Mouse (Mus musculus): ENCODE results near the gene Thbs1. TPM values are rescaled to one million over a fixed set of nuclear protein-coding genes. Genes with fewer than 3 reads are reported as not detected.

The Thbs1 gene
- total and polyA plus RNA-seq, 2 experiments from 2014 or later, result 3.0 to 12.2 TPM

DNA sequence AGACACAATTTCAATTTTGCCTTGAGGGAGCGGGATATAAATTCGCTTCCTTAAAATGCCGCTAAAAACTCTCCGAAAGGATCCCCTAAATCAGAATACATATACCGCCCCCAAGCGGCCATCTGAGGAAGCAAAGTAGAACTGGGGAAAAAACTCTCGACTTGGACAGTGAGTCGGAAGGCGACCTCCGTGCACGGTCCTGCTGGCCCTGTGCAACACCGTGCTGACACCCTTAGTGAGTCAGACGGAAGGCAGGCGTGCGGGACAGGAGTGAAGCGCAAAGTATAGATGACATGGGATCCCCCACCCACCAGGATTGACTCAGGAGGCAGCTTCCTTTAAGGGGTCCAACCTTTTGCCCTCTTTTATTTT, 574 bp upstream of the Thbs1 start:
- H3K4me2 ChIP-seq (ENCODE audit: low read depth, low read length, poor library complexity, severe bottlenecking), result peak overlapping the region; percentile 96
- peak overlapping the region; percentile 52 for H3K4me3 ChIP-seq (ENCODE audit: low read depth, low read length)
- no peaks in the 10 kb centered on the region for H3K9me3 ChIP-seq (ENCODE audit: low read length)
- no peaks in the 10 kb centered on the region for H3K36me3 ChIP-seq (ENCODE audit: insufficient read depth, low read length)
- H3K4me1 ChIP-seq (ENCODE audit: insufficient read depth, low read length), result peaks cover 11% of the 10 kb centered on the region; the same call in 1 of the 2 replicates
- DNase-seq (ENCODE audit: low spot score) (peak; percentile 93), ATAC-seq (ENCODE audit: low FRiP score) (peak; percentile 57; the same call in 1 of the 2 replicates)
- 0% methylated on average over 16 of the region's 16 CpGs for WGBS
- H3K27ac ChIP-seq (ENCODE audit: low read depth, low read length), result no peak overlapping the region
- H3K9ac ChIP-seq (replicated peaks; ENCODE audit: low read length, poor library complexity, severe bottlenecking), result peak overlapping the region; percentile 52
- peak; percentile 89 for TF ChIP-seq CTCF (IDR thresholded peaks at IDR 0.05)
- H3K27me3 ChIP-seq (ENCODE audit: insufficient read depth, low read length), result no peaks in the 10 kb centered on the region

DNA sequence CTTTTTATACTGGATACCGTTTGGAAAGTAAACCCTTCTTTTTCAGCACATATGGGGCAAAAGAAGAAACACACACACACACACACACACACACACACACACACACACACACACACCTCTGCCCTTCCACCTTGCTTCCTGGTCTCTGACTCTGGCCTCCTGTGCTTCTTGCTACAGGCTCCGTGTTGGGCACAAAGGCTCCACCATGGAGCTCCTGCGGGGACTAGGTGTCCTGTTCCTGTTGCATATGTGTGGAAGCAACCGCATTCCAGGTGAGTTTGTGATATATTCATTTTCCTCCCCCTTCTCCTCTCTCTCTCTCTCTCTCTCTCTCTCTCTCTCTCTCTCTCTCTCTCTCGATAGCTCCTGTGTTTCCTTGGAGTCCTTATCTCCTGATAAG, 762 bp downstream of the Thbs1 start:
- ATAC-seq (ENCODE audit: low FRiP score) (no peak), DNase-seq (ENCODE audit: low spot score) (no peak)
- WGBS, result 21% methylated on average over 5 of the region's 5 CpGs
- peak overlapping the region; percentile 96 for H3K4me2 ChIP-seq (ENCODE audit: low read depth, low read length, poor library complexity, severe bottlenecking)
- H3K27ac ChIP-seq (ENCODE audit: low read depth, low read length), result no peak overlapping the region
- H3K4me3 ChIP-seq (ENCODE audit: low read depth, low read length), result peak overlapping the region; percentile 52; the same call in 1 of the 2 replicates
- peaks cover 11% of the 10 kb centered on the region; the same call in 1 of the 2 replicates for H3K4me1 ChIP-seq (ENCODE audit: insufficient read depth, low read length)
- no peaks in the 10 kb centered on the region for H3K27me3 ChIP-seq (ENCODE audit: insufficient read depth, low read length)
- TF ChIP-seq CTCF (IDR thresholded peaks at IDR 0.05), result no peak
- no peak overlapping the region for H3K9ac ChIP-seq (replicated peaks; ENCODE audit: low read length, poor library complexity, severe bottlenecking)
- H3K9me3 ChIP-seq (ENCODE audit: low read length), result no peaks in the 10 kb centered on the region
- H3K36me3 ChIP-seq (ENCODE audit: insufficient read depth, low read length), result no peaks in the 10 kb centered on the region

DNA sequence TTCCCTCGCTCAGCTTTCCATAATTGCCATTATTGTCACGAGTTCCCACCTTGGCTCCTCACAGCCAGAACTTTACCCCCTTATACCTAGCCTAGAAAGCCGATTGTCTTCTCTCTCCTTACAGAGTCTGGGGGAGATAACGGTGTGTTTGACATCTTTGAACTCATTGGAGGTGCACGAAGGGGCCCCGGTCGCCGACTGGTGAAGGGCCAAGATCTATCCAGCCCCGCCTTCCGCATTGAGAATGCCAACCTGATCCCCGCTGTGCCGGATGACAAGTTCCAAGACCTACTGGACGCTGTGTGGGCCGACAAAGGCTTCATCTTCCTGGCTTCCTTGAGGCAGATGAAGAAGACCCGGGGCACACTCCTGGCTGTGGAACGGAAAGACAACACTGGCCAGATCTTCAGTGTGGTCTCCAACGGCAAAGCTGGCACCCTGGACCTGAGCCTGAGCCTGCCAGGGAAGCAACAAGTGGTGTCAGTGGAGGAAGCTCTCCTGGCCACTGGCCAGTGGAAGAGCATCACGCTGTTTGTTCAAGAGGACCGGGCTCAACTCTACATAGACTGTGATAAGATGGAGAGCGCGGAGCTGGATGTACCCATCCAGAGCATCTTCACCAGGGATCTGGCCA, 1.3 kb downstream of the Thbs1 start:
- ATAC-seq (ENCODE audit: low FRiP score) (no peak), DNase-seq (ENCODE audit: low spot score) (peak; percentile 40)
- Histone ChIP-seq H3K36me3 (ENCODE audit: insufficient read depth, low read length) (no peaks in the 10 kb centered on the region), H3K4me1 (ENCODE audit: insufficient read depth, low read length) (peaks cover 11% of the 10 kb centered on the region; the same call in 1 of the 2 replicates), H3K9me3 (ENCODE audit: low read length) (no peaks in the 10 kb centered on the region), H3K9ac (replicated peaks; ENCODE audit: low read length, poor library complexity, severe bottlenecking) (no peak overlapping the region), H3K4me2 (ENCODE audit: low read depth, low read length, poor library complexity, severe bottlenecking) (peak overlapping the region; percentile 96), H3K27me3 (ENCODE audit: insufficient read depth, low read length) (no peaks in the 10 kb centered on the region), H3K4me3 (ENCODE audit: low read depth, low read length) (peak overlapping the region; percentile 12), H3K27ac (ENCODE audit: low read depth, low read length) (no peak overlapping the region)
- no peak for TF ChIP-seq CTCF (IDR thresholded peaks at IDR 0.05)
- WGBS, result 48% methylated on average over 21 of the region's 21 CpGs

DNA sequence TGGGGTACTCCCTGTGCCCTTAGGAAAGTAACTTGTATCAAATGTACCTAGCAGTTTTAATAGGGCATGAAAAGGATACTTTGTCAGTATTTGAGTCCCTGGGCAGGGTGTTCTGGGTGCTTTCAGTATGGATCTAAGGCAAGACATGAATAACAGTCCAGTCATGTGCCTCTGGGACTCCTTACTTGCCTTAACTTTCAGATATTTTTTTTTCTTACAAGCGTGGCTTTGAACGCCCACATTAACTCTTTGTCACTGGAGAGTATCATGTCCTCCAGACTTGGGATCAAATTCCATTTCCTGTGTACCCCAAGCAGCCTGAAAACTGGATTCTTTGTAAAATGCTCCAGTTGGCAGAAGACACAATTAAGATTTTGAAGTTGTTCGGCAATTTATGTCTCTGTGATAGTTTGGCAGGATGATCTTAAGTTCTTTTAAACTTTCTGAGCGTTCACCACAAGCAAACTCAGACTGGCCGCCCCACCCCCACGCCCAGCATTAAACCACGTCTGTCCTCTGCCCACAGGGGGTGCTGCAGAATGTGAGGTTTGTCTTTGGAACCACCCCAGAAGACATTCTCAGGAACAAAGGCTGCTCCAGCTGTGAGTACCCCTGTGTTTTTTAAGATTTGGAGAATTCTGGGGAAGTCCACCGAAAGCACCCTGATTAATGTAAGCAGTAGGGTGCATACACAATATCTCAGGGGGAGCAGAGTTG, 2.3 kb downstream of the Thbs1 start:
- TF ChIP-seq CTCF (IDR thresholded peaks at IDR 0.05), result peak; percentile 33
- H3K4me1 ChIP-seq (ENCODE audit: insufficient read depth, low read length), result peaks cover 11% of the 10 kb centered on the region; the same call in 1 of the 2 replicates
- DNase-seq (ENCODE audit: low spot score) (no peak), ATAC-seq (ENCODE audit: low FRiP score) (no peak)
- H3K27ac ChIP-seq (ENCODE audit: low read depth, low read length), result no peak overlapping the region
- no peak overlapping the region for H3K4me3 ChIP-seq (ENCODE audit: low read depth, low read length)
- no peak overlapping the region for H3K9ac ChIP-seq (replicated peaks; ENCODE audit: low read length, poor library complexity, severe bottlenecking)
- no peaks in the 10 kb centered on the region for H3K27me3 ChIP-seq (ENCODE audit: insufficient read depth, low read length)
- no peaks in the 10 kb centered on the region for H3K9me3 ChIP-seq (ENCODE audit: low read length)
- 46% methylated on average over 8 of the region's 8 CpGs for WGBS
- H3K36me3 ChIP-seq (ENCODE audit: insufficient read depth, low read length), result no peaks in the 10 kb centered on the region
- 0 out of 2 replicates have a peak overlapping the region, but pooled peaks have one; percentile 96 for H3K4me2 ChIP-seq (ENCODE audit: low read depth, low read length, poor library complexity, severe bottlenecking)

DNA sequence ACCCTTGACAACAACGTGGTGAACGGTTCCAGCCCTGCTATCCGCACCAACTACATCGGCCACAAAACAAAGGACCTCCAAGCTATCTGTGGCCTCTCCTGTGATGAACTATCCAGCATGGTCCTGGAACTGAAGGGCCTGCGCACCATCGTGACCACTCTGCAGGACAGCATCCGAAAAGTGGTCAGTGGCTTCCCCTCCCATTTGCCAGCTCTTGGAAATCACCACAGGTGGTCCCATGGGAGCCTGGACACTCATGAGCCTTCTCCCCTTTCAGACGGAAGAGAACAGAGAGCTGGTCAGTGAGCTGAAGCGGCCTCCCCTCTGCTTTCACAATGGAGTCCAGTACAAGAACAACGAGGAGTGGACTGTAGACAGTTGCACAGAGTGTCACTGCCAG, 3.0 kb downstream of the Thbs1 start:
- Histone ChIP-seq H3K4me1 (ENCODE audit: insufficient read depth, low read length) (peaks cover 11% of the 10 kb centered on the region; the same call in 1 of the 2 replicates), H3K4me3 (ENCODE audit: low read depth, low read length) (no peak overlapping the region), H3K36me3 (ENCODE audit: insufficient read depth, low read length) (no peaks in the 10 kb centered on the region), H3K9ac (replicated peaks; ENCODE audit: low read length, poor library complexity, severe bottlenecking) (no peak overlapping the region), H3K27me3 (ENCODE audit: insufficient read depth, low read length) (no peaks in the 10 kb centered on the region), H3K9me3 (ENCODE audit: low read length) (no peaks in the 10 kb centered on the region), H3K27ac (ENCODE audit: low read depth, low read length) (no peak overlapping the region), H3K4me2 (ENCODE audit: low read depth, low read length, poor library complexity, severe bottlenecking) (no peak overlapping the region)
- no peak for DNase-seq (ENCODE audit: low spot score)
- ATAC-seq (ENCODE audit: low FRiP score), result no peak
- 65% methylated on average over 10 of the region's 10 CpGs for WGBS
- no peak for TF ChIP-seq CTCF (IDR thresholded peaks at IDR 0.05)

DNA sequence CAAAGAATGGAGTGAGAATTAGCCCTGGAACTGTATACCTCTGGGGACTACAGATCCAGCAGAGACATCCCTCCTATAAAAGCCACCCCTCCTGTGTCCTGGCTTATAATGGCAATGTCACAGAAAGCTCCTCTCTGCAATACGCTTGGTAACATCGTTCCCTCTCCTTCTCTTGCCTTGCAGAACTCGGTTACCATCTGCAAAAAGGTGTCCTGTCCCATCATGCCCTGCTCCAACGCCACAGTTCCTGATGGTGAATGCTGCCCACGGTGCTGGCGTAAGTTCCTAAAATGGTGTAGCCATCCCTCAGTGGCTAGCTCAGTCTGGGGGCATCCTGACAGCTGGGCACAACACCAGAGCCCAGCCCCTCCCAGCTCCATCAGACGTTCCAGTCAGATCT, 4.0 kb downstream of the Thbs1 start:
- no peak for DNase-seq (ENCODE audit: low spot score)
- no peaks in the 10 kb centered on the region for H3K36me3 ChIP-seq (ENCODE audit: insufficient read depth, low read length)
- no peak overlapping the region for H3K4me3 ChIP-seq (ENCODE audit: low read depth, low read length)
- H3K27ac ChIP-seq (ENCODE audit: low read depth, low read length), result no peak overlapping the region
- H3K27me3 ChIP-seq (ENCODE audit: insufficient read depth, low read length), result no peaks in the 10 kb centered on the region
- TF ChIP-seq CTCF (IDR thresholded peaks at IDR 0.05), result no peak
- H3K9ac ChIP-seq (replicated peaks; ENCODE audit: low read length, poor library complexity, severe bottlenecking), result no peak overlapping the region
- no peak for ATAC-seq (ENCODE audit: low FRiP score)
- no peaks in the 10 kb centered on the region for H3K9me3 ChIP-seq (ENCODE audit: low read length)
- H3K4me2 ChIP-seq (ENCODE audit: low read depth, low read length, poor library complexity, severe bottlenecking), result no peak overlapping the region
- H3K4me1 ChIP-seq (ENCODE audit: insufficient read depth, low read length), result peaks cover 11% of the 10 kb centered on the region; the same call in 1 of the 2 replicates
- 76% methylated on average over 7 of the region's 7 CpGs for WGBS

Measured in midbrain, postnatal 0 days (tissue).